Mouse (Mus musculus): Measurements from ENCODE around the gene Gm6904.

DNA sequence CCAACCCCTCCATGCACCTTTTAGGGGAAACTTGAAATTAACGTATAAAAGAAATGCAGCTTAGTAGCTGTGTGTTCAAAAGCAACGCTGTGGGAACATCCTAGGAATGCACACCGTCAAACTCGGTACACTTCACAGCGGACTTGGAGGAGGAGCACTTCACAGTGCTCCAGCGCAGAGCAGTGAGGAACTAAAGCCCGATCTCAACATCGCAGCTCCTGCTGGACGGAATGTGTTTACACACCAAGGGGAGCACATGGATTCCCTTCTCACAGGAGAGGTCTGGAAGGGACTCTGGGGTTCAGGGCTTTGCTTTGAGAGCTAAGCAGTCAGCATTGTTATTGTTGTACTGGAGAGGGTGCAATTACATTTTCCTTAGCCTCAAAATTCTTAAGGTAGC is 26.4 kb downstream of the Gm6904 start:
- TF ChIP-seq CTCF (IDR thresholded peaks at IDR 0.05; ENCODE audit: extremely low read depth, insufficient read length, insufficient replicate concordance, low read depth, low read length), result no peak
- TF ChIP-seq POLR2A (IDR thresholded peaks at IDR 0.05; ENCODE audit: low read depth, low read length), result no peak
